Mouse (Mus musculus): Measurements from ENCODE around the gene Nrros. TPM values are rescaled to one million over a fixed set of nuclear protein-coding genes. Genes with fewer than 3 reads are reported as not detected.

The Nrros gene
- total and polyA plus RNA-seq, 3 experiments: 55.9 to 59.8 TPM; not detected in 1

- Histone ChIP-seq H3K4me3 (ENCODE audit: control insufficient read depth in 1 of 2, insufficient read depth in 1 of 2, low read depth in 2 of 2, low read length in 2 of 2) (no peak overlapping the region), H3K36me3 (ENCODE audit: control insufficient read depth in 1 of 2, insufficient read depth in 2 of 2, low read length in 2 of 2) (no peaks in the 10 kb centered on the region), H3K9ac (ENCODE audit: control insufficient read depth, low read depth, low read length, poor library complexity, severe bottlenecking) (no peak overlapping the region), H3K9me3 (replicated peaks; ENCODE audit: insufficient read depth, low read length) (no peaks in the 10 kb centered on the region), H3K4me1 (ENCODE audit: control insufficient read depth in 1 of 2, insufficient read depth in 2 of 2, low read length in 2 of 2) (no peaks in the 10 kb centered on the region), H3K79me2 (ENCODE audit: control insufficient read depth, insufficient read depth, low read length, poor library complexity) (no peaks in the 10 kb centered on the region), H3K27me3 (ENCODE audit: control insufficient read depth in 1 of 2, insufficient read depth in 2 of 2, low read length in 2 of 2) (no peaks in the 10 kb centered on the region; a peak in 3 of 4 replicates), H3K27ac (ENCODE audit: control insufficient read depth, low read depth, low read length) (no peak overlapping the region)
- no peak for TF ChIP-seq MYB (IDR thresholded peaks at IDR 0.05; ENCODE audit: low read depth, low read length)
- no peak for TF ChIP-seq EP300 (IDR thresholded peaks at IDR 0.05; ENCODE audit: low read depth in 1 of 2, low read length in 2 of 2)
- no peak for TF ChIP-seq NELFE (IDR thresholded peaks at IDR 0.05; ENCODE audit: low read depth, low read length)
- no peak for TF ChIP-seq ZNF384 (IDR thresholded peaks at IDR 0.05; ENCODE audit: low read depth, low read length)
- no peak for TF ChIP-seq HCFC1 (IDR thresholded peaks at IDR 0.05; ENCODE audit: low read depth, low read length)
- TF ChIP-seq CHD1 (IDR thresholded peaks at IDR 0.05; ENCODE audit: low read depth, low read length): no peak
- TF ChIP-seq MYC (IDR thresholded peaks at IDR 0.05; ENCODE audit: low read depth, low read length): no peak
- no peak for TF ChIP-seq ZMIZ1 (IDR thresholded peaks at IDR 0.05; ENCODE audit: low read depth, low read length)
- no peak for TF ChIP-seq USF1 (IDR thresholded peaks at IDR 0.05; ENCODE audit: low read depth, low read length)
- no peak for TF ChIP-seq USF2 (IDR thresholded peaks at IDR 0.05; ENCODE audit: borderline replicate concordance in 1 of 2, insufficient read depth in 1 of 2, low read depth in 1 of 2, low read length in 2 of 2)
- no peak for TF ChIP-seq POLR2AphosphoS2 (IDR thresholded peaks at IDR 0.05; ENCODE audit: low read length)
- no peak for TF ChIP-seq BHLHE40 (IDR thresholded peaks at IDR 0.05; ENCODE audit: borderline replicate concordance, low read depth, low read length)
- TF ChIP-seq CHD2 (IDR thresholded peaks at IDR 0.05; ENCODE audit: low read length): no peak
- no peak for TF ChIP-seq MAFK (IDR thresholded peaks at IDR 0.05; ENCODE audit: borderline replicate concordance, low read depth, low read length)
- no peak for TF ChIP-seq TAL1 (IDR thresholded peaks at IDR 0.05; ENCODE audit: low read length)
- no peak for TF ChIP-seq CTCF (IDR thresholded peaks at IDR 0.05 in 2 of 3, conservative IDR thresholded peaks at IDR 0.05 in 1 of 3; ENCODE audit: control insufficient read depth in 1 of 3, insufficient read depth in 1 of 3, low read depth in 2 of 3, low read length in 3 of 3, poor library complexity in 1 of 3, severe bottlenecking in 1 of 3)
- no peak for TF ChIP-seq E2F4 (IDR thresholded peaks at IDR 0.05; ENCODE audit: borderline replicate concordance, low read depth, low read length)
- DNase-seq (ENCODE audit: low read depth, low spot score): no peak
Observed at GRCm38 (mm10) chr16:32189109-32189508, 23.7 kb upstream of the Nrros start.

GRCm38 (mm10) chr16:32186056-32186455 is 20.7 kb upstream of the Nrros start:
- H3K9me3 ChIP-seq (replicated peaks; ENCODE audit: insufficient read depth, low read length): no peaks in the 10 kb centered on the region
- H3K79me2 ChIP-seq (ENCODE audit: control insufficient read depth, insufficient read depth, low read length, poor library complexity): no peaks in the 10 kb centered on the region
- no peak overlapping the region for H3K9ac ChIP-seq (ENCODE audit: control insufficient read depth, low read depth, low read length, poor library complexity, severe bottlenecking)
- H3K4me3 ChIP-seq (ENCODE audit: control insufficient read depth in 1 of 2, insufficient read depth in 1 of 2, low read depth in 2 of 2, low read length in 2 of 2): no peak overlapping the region
- H3K27me3 ChIP-seq (ENCODE audit: control insufficient read depth in 1 of 2, insufficient read depth in 2 of 2, low read length in 2 of 2): no peaks in the 10 kb centered on the region
- no peak overlapping the region for H3K27ac ChIP-seq (ENCODE audit: control insufficient read depth, low read depth, low read length)
- no peaks in the 10 kb centered on the region for H3K36me3 ChIP-seq (ENCODE audit: control insufficient read depth in 1 of 2, insufficient read depth in 2 of 2, low read length in 2 of 2)
- no peaks in the 10 kb centered on the region for H3K4me1 ChIP-seq (ENCODE audit: control insufficient read depth in 1 of 2, insufficient read depth in 2 of 2, low read length in 2 of 2)
- no peak for TF ChIP-seq ZKSCAN1 (IDR thresholded peaks at IDR 0.05; ENCODE audit: low read depth, low read length)
- DNase-seq (ENCODE audit: low read depth, low spot score): no peak
